Mouse (Mus musculus) embryo, embryonic 11.5 days (tissue): ENCODE results near the gene Vmn1r3.
"Not testable (repeated sequence)": the region's sequence is repeated elsewhere in the genome, so short reads cannot be mapped to it uniquely, and the experiment has no call there.

Experiments
- DNase-seq: peaks from one replicate; pipeline ENCODE4 v3.0.0-alpha.2; 2012; ENCODE audit warnings: low read depth, low spot score

Gene Vmn1r3

DNA sequence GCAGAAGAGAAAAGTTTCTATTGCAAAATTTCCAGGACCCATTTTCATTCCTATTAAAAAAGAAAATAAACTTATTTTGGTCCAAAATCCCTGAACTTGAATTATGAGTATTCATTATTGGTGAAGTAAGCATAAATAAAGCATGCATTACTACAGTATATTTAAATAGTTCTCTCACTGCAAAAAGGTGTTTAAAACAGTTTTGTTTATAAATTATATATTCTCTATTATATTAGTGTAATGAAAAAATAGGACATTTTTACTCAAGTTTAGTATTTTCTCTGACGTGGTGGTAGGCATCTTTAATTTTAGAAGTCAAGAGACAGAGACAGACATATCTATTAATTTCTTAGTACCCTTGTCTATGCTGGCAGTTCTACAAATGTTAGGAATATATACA lies at the start of gene Vmn1r3:
Gene Vmn1r3, minus strand, starts transcription at position 101 of the 400 bp plus-strand sequence.
- not testable (repeated sequence) for DNase-seq

DNA sequence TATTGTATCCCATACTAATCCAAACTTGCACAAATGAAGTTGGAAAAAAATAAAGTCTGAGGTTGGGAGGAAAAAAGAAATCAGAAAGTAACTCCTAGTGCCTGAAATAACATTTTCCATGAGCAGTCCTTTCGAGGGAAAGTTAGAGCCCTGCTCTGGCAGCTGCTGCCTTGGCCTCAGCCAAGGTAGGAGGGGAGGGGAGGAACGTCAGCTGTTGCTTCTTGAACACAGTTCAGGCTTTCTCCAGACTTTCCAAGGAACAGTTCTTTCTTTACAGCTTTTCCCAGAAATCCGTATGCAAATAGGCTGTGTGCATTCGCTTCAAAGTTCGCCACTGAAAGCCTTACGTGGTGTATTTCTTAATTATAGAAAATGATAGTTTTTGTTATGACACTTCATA lies 46.9 kb upstream of the Vmn1r3 start:
- DNase-seq = no peak

DNA sequence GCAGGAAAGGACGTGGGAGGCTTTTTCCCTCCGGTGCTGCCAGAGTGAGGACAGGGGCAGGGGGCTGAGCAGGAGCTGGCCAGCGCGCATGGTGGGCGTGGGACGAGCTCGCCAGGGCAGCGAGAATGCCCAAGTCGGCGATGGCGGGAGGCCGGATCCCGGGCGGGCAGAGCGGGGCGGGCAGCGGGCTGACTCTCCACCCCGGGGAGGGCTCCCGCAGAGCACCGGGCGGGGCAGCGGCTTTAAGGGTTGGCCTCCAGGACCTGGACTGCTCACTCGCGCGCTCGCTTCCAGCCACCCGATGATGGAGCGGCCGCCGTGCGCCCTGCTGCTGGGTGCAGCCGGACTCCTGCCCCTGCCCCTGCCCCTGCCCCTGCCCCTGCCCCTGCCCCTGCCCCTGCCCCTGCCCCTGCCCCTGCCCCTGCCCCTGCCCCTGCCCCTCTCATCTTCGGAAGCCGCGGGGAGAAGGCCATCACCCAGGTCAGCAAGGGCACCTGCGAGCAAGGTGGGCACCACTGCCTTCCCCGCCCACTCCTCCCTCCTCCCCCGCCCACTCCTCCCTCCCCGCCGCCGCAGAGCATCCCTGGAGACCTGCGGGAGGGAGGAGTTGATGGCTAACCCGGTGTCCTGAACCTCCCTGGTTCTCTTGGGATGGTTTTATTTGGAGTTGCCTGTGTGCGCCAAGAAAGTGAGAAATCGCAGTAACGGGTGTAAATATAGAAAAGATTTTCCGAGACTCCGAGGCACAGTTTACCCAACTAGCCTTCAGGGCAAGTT lies 45.9 kb upstream of the Vmn1r3 start:
- DNase-seq = no peak

DNA sequence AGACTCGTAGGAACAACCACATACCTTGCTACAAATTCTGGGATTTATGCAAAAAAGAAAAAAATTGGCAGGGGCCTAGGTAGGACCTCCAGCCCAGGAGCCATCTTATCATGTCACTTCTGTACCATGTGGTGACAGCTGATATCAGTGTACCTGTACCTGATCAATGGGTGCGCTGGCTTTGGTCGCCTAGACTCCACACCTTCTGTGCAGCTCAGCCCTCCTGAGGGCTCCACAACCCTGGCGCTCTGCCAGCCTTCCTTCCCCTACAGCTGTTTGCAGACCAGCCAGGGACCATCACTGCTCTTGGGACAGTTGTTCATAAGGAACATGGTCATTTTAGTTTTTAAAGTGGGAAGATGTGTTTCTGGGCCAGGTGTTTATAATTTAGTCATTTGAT lies 44.4 kb upstream of the Vmn1r3 start:
- DNase-seq = no peak

DNA sequence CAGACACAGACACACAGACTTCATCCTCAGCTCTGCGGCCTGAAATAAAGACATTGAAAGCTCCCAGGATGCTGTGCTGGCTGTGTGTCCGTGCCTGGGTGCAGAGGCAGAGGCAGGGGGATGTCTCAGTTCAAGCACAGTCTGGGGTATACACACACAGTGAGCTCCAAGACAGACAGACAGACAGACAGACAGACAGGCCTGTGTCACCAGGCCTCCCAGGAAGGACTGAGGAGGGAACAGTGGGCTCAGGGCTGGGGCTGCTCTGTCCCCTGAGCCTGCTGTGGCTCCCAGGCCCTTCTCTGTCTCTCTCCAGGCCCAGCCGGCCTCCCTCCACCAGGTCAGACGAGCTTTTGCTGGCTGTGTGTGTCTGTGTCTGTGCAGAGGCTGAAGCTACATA lies 43.3 kb upstream of the Vmn1r3 start:
- DNase-seq = no peak

DNA sequence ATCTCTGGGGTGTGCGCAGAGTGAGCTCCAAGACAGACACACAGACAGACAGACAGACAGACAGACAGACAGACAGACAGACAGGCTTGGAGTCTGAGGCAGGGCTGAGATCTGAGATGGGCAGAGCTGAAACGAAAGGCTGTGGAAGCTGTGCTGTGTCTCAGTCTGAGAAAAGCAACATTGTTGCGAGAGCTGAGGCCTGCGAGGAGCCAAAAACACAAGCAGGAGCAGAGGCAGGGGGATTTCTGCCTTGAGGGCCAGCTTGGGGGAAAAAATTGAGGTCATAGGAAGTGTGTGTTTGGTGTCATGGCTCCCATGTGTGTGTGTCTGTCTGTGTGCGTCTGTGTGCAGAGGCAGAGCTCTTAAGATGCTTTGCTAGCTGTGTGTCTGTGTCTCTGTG lies 42.6 kb upstream of the Vmn1r3 start:
- no peak for DNase-seq

DNA sequence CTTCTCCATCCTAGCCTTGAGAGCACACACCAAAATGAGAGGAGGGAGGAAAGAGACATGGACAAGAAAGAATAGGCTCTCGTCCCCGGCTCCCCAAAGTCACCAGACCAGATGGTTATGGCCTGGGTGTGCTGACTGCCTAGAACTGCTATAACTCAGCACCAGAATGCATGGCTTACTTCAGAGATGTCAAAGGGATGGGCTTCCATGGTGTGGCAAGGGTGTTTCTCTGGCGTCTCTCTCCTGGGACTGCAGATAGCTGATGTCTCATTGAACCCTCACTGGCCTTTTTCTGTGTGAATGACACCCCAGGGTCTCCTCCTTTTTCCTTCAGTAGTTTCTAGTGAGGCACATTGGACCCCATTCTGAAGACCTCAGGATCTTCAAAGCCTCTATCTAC lies 41.3 kb upstream of the Vmn1r3 start:
- DNase-seq = no peak

DNA sequence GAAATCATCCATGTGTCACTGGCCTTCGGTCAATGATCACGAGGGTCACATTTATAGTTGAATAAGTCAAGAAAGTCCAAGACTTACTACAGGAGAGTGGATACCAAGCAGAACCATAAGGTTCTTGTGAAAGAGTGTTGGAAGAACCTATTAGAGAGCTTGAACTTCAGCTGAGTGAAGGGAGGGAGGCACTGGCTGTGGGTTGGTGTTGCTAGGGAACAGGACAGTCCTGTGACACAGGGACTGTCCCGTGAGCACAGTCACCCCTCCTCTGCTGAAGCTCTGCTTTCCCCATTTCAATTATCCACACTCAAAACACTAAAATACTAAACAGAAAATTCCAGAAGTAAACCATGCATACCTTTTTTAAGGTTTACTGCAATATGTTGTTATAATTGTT lies 40.3 kb upstream of the Vmn1r3 start:
- not testable (repeated sequence) for DNase-seq

DNA sequence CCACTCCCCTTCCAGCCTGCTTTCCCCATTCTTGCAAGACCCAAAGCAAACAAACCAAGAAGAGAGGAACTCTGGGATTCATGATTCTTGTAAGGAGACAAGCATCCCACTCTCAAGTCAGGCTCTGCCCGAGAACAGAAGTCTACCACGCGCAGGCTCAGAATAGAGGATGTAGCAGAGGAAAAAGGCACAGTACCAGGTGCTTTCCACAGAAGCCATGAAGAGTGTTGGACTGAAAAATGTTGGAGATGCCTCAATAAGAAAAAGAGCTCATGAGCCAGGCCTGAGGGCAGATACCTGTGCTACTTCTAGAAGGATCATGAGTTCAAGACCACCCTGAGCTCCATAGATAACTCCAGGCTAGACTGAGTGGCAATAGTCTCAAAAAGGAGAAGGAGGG lies 39.7 kb upstream of the Vmn1r3 start:
- not testable (repeated sequence) for DNase-seq

DNA sequence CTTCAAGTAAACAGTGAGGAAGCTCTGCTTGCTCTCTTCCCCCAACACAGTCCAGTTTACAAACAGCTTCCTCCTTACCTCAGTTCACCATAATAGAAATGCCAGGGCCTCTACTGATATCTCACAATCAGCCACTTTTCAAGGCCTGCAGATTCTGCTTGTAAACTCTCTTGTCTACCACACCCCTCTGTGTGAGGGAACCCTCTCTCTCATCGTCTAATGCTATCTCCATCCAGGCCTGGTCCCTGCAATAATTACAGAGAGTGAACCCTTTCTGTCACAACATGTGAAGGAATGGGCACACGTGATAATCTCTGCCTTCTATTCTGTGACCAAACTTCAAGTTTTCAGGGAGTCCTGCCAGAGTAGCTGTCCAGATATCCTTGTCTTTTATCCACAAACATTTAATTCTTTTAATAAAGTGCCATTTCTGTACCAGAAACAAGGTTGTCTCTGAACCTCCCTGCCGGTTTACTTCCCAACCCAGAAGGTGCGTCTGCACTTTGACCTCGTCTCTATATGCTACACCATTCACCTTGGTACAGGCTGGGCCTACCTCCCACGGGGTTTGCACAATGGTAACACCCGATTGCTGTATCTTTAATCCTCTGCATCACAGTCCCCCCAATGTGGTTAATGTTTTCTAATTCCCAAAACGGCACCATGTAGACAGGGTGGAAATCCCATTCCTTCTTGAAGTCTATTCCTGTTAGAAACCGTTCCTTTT lies 38.5 kb upstream of the Vmn1r3 start:
- not testable (repeated sequence) for DNase-seq

DNA sequence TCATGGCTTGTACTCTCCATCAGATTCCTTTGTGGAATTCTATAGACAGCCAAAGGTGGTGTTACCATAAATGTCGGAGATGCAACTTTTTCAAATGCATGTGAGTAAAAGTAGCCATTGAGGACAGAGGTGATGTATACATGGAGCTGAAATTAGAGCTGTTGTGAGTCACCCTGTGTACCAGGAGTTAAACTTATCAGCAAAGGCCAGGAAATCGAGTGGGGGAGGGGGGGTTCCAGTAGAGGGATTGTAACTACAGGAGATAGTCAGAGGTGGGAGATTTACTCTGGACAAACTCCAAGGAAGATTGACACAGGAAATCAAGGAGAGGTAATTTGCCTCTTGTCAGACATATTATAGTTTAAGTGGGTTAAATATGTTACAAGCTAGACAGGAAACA lies 31.2 kb upstream of the Vmn1r3 start:
- not testable (repeated sequence) for DNase-seq

DNA sequence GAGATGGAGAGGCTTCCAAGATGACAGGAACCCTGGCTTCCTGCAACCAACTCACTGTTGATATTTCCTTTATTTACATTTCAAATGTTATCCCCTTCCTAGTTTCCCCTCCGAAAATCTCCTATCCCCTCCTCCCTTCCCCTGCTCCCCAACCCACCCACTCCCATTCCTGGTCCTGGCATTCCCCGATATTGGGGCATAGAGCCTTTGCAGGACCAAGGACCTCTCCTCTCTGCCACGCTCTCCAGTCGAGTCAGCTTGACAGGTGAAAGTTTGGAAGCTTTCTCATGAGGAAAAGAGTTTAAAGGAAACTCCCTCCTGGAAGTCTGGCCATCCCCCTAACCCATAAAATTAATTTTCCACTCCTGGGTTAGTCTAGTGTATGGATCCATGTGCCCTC lies 28.2 kb upstream of the Vmn1r3 start:
- DNase-seq = not testable (repeated sequence)

DNA sequence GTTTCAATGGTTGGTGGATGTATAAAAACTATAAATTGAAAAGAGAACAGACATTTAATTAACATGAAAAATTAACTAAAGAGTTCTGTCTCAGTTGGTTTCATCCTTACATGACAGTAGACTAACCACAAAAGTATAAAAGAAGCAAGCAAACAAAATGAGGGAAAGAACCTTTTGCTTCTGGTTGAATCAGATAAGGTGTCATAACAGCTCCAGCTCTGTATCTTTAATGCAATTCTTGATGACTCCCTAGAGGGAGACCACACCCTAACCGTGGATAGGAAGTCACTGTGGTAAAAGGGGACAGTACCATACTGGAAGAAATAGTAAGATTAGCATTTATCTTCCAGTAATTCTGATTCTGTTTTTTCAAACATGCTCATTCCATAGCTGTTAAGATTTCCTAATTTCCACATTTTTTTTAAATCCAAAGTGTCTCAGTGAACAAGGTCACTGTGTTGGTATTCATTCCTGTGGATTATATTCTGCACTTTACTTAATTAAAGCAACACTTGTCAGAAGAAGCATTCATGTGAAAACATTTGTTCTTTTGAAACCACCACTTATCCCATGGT lies 24.6 kb upstream of the Vmn1r3 start:
- DNase-seq = not testable (repeated sequence)

DNA sequence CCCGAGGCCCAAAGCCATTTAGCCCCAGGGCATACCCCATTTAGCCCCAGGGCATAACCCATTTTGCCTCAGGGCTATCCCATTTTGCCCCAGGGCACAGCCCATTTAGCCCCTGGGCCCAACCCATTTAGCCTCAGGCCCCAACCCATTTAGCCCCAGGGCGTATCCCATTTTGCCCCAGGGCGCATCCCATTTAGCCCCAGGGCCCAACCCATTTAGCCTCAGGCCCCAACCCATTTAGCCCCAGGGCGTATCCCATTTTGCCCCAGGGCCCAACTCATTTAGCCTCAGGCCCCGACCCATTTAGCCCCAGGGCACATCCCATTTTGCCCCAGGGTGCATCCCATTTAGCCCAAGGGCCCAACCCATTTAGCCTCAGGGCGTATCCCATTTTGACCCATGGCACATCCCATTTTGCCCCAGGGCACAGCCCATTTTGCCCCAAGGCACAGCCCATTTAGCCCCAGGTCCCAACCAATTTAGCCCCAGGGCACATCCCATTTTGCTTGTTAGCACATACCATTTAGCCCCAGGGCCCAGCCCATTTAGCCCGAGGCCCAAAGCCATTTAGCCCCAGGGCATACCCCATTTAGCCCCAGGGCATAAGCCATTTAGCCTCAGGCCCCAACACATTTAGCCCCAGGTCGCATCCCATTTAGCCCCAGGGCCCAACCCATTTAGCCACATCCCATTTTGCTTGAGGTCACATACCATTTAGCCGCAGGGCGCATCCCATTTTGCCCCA lies 8.2 kb downstream of the Vmn1r3 start:
- DNase-seq = not testable (repeated sequence)

DNA sequence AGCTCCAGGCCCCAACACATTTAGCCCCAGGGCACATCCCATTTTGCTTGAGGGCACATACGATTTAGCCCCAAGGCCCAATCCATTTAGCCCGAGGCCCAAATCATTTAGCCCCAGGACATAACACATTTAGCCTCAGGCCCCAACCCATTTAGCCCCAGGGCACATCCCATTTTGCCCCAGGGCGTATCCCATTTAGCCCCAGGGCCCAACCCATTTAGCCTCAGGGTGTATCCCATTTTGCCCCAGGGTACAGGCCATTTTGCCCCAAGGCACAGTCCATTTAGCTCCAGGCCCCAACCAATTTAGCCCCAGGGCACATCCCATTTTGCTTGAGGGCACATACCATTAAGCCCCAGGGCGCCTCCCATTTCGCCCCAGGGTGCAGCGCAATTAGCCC lies 9.0 kb downstream of the Vmn1r3 start:
- not testable (repeated sequence) for DNase-seq

DNA sequence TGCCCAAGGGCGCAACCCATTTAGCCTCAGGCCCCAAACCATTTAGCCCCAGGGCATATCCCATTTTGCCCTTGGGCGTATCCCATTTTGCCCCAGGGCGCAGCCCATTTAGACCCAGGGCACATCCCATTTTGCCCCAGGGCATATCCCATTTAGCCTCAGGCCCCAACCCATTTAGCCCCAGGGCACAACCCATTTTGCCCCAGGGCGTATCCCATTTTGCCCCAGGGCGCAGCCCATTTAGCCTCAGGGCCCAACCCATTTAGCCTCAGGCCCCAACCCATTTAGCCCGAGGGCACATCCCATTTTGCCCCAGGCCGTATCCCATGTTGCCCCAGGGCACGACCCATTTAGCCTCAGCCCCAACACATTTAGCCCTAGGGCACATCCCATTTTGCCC lies 9.4 kb downstream of the Vmn1r3 start:
- DNase-seq = not testable (repeated sequence)

DNA sequence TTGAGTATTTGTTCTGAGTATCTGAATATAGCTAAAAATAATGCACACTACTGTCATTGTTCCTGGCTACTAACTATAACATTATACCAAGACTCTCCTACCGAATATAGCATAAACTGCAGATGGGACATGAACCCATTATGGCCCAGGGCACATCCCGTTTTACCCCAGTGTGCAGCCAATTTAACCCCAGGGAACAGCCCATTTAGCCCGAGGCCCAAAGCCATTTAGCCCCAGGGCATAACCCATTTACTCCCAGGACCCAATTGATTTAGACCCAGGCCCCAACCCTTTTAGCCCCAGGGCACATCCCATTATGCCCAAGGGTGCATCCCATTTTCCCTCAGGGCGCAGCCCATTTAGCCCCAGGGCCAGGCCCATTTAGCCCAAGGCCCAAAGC lies 10.6 kb downstream of the Vmn1r3 start:
- not testable (repeated sequence) for DNase-seq

DNA sequence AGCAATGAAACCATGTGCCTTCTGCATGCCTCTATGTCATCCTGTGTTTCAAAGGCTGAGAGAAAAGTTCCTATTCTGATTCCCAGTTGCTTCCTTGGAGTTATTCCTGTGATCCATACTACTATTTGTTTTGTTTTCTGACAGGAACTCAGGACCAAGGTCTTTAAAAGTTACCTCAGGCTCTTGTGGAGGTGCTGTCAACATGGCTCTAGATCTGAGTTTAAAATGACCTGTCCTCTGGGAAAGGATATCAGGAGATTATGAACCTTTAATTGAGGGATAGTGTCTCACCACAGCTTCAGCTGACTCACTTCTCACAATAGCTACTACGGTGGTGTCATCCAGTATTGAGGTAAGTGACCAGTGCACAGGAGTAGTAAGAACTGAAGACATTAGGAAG lies 18.1 kb downstream of the Vmn1r3 start, which contains the start of gene Vmn1r2:
Gene Vmn1r2, plus strand, starts transcription at position 301 of the 400 bp plus-strand sequence.
- DNase-seq = not testable (repeated sequence)

DNA sequence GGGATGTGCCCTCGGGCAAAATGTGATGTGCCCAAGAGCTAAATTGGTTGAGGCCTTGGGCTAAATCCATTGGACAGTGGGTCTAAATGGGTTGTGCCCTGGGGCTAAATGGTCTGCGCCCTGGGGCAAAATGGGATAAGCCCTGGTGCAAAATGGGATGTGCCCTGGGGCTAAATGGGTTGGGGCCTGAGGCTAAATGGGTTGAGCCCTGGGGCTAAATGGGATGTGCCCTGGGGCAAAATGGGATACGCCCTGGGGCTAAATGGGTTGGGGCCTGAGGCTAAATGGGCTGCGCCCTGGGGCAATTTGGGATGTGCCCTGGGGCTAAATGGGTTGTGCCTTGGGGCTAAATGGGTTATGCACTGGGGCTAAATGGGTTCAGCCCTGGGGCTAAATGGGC lies 20.1 kb downstream of the Vmn1r3 start:
- no peak for DNase-seq

DNA sequence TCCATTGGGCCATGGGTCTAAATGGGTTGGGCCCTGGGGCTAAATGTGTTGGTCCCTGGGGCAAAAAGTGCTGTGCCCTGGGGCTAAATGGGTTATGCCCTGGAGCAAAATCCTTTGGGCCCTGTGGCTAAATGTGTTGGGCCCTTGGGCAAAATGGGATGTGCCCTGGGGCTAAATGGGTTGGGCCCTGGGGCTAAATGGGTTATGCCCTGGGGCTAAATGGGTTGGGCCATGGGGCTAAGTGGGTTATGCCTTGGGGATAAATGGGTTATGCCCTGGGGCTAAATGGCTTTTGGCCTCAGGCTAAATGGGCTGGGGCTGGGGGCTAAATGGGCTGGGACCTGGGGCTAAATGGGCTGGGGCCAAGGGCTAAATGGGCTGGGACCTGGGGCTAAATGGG lies 20.7 kb downstream of the Vmn1r3 start:
- not testable (repeated sequence) for DNase-seq

DNA sequence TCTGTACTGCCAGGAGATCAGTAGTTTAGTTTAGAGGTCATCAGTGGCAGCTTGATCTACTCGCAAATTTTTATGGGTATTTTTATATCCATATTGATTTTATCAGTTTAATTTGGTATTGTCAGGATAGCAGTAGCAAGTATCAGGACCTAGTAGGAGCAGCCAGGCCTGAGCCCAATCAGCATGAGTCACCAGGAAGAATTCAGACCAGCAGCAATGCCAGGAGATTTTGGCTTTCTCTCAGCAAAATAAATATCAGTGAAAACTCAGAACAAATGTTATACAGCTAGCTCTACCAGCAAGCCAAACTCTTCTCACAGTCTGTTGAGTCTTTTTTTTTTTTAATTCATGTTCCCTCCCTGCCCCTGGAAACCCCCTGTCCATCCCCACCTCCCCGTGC lies 31.8 kb downstream of the Vmn1r3 start:
- DNase-seq = not testable (repeated sequence)

DNA sequence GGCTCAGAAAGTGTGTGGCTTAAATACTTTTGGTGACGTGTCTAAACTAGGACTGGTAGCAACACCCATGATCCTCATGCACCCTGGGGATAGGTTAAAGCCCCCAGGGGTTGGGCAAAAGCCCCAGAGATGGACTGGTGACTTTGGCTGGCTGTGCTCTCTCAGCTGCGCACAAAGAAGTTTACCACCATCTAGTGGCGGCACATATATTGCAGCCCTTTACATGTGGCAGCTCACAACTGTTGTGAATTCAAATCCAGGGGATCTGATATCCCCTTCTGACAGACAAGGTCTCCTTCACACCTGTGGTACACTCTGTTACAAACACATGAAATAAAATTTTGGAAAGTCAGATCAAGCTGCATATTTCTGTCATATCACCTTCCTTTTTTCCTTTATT lies 37.2 kb downstream of the Vmn1r3 start:
- DNase-seq = not testable (repeated sequence)
